Mouse (Mus musculus): Measurements from ENCODE around the gene Abi3bp.

Abi3bp gene

GRCm38 (mm10) chr16:56503941-56504340, 26.3 kb downstream of the Abi3bp start:
- no peak for DNase-seq (ENCODE audit: low spot score)

GRCm38 (mm10) chr16:56518024-56518423, 40.3 kb downstream of the Abi3bp start:
- no peak for DNase-seq (ENCODE audit: low spot score)

GRCm38 (mm10) chr16:56524359-56524758, 46.7 kb downstream of the Abi3bp start:
- DNase-seq (ENCODE audit: low spot score) = peak; percentile 55

GRCm38 (mm10) chr16:56526482-56526881, 48.8 kb downstream of the Abi3bp start:
- no peak for DNase-seq (ENCODE audit: low spot score)

- no peak for DNase-seq (ENCODE audit: low spot score)
These were observed 50.5 kb downstream of the Abi3bp start for GRCm38 (mm10) chr16:56528079-56528688.

GRCm38 (mm10) chr16:56579536-56579935, 101.9 kb downstream of the Abi3bp start:
- no peak for DNase-seq (ENCODE audit: low spot score)

GRCm38 (mm10) chr16:56593581-56593980, 115.9 kb downstream of the Abi3bp start:
- DNase-seq (ENCODE audit: low spot score) = no peak

- no peak for DNase-seq (ENCODE audit: low spot score)
These were observed 117.2 kb downstream of the Abi3bp start for GRCm38 (mm10) chr16:56594866-56595265.

- no peak for DNase-seq (ENCODE audit: low spot score)
These were observed 120.7 kb downstream of the Abi3bp start for GRCm38 (mm10) chr16:56598427-56598826.

- no peak for DNase-seq (ENCODE audit: low spot score)
These were observed 124.7 kb downstream of the Abi3bp start for GRCm38 (mm10) chr16:56602394-56602793.

- DNase-seq (ENCODE audit: low spot score) = no peak
These were observed 132.9 kb downstream of the Abi3bp start for GRCm38 (mm10) chr16:56610572-56610971.

- DNase-seq (ENCODE audit: low spot score) = no peak
These were observed 133.6 kb downstream of the Abi3bp start for GRCm38 (mm10) chr16:56611096-56611867.

GRCm38 (mm10) chr16:56638544-56638943, 160.9 kb downstream of the Abi3bp start:
- no peak for DNase-seq (ENCODE audit: low spot score)

- no peak for DNase-seq (ENCODE audit: low spot score)
These were observed 167.6 kb downstream of the Abi3bp start for GRCm38 (mm10) chr16:56645251-56645650.

GRCm38 (mm10) chr16:56646382-56647172, 168.9 kb downstream of the Abi3bp start:
- no peak for DNase-seq (ENCODE audit: low spot score)

- no peak for DNase-seq (ENCODE audit: low spot score)
These were observed 177.7 kb downstream of the Abi3bp start for GRCm38 (mm10) chr16:56655193-56655910.

- no peak for DNase-seq (ENCODE audit: low spot score)
These were observed 181.2 kb downstream of the Abi3bp start for GRCm38 (mm10) chr16:56658866-56659265.

- no peak for DNase-seq (ENCODE audit: low spot score)
These were observed 191.8 kb downstream of the Abi3bp start for GRCm38 (mm10) chr16:56669520-56669919.

- DNase-seq (ENCODE audit: low spot score) = no peak
These were observed 193.3 kb downstream of the Abi3bp start for GRCm38 (mm10) chr16:56670941-56671340.

GRCm38 (mm10) chr16:56673420-56673819, 195.7 kb downstream of the Abi3bp start:
- no peak for DNase-seq (ENCODE audit: low spot score)

- DNase-seq (ENCODE audit: low spot score) = peak; percentile 48
These were observed 199.5 kb downstream of the Abi3bp start for GRCm38 (mm10) chr16:56677146-56677545.

- no peak for DNase-seq (ENCODE audit: low spot score)
These were observed 203.4 kb downstream of the Abi3bp start for GRCm38 (mm10) chr16:56681010-56681645.

Measured in embryo, embryonic 10 days (tissue).